Mouse (Mus musculus): ENCODE data around the gene Pdha1.

The Pdha1 gene

GRCm38 (mm10) chrX:160107817-160108216, 30.4 kb downstream of the Pdha1 start:
- Histone ChIP-seq H3K36me3 (ENCODE audit: insufficient read depth, low read length) (no peaks in the 10 kb centered on the region), H3K9me3 (ENCODE audit: low read length) (no peaks in the 10 kb centered on the region), H3K4me3 (replicated peaks; ENCODE audit: low read length) (no peak overlapping the region), H3K27me3 (ENCODE audit: insufficient read depth, low read length) (no peaks in the 10 kb centered on the region), H3K4me1 (replicated peaks; ENCODE audit: low read depth, low read length) (no peaks in the 10 kb centered on the region)
- no peak for TF ChIP-seq POU5F1 (IDR thresholded peaks at IDR 0.05; ENCODE audit: borderline replicate concordance, low read length)
- no peak for TF ChIP-seq CTCF (conservative IDR thresholded peaks at IDR 0.05; ENCODE audit: low read length)
- TF ChIP-seq NANOG (IDR thresholded peaks at IDR 0.05; ENCODE audit: borderline replicate concordance, low read length), result no peak

- TF ChIP-seq POU5F1 (IDR thresholded peaks at IDR 0.05; ENCODE audit: borderline replicate concordance, low read length), result no peak
- no peak for TF ChIP-seq NANOG (IDR thresholded peaks at IDR 0.05; ENCODE audit: borderline replicate concordance, low read length)
- no peak for TF ChIP-seq CTCF (conservative IDR thresholded peaks at IDR 0.05; ENCODE audit: low read length)
- Histone ChIP-seq H3K4me1 (replicated peaks; ENCODE audit: low read depth, low read length) (no peaks in the 10 kb centered on the region), H3K27me3 (ENCODE audit: insufficient read depth, low read length) (no peaks in the 10 kb centered on the region), H3K9me3 (ENCODE audit: low read length) (no peaks in the 10 kb centered on the region), H3K36me3 (ENCODE audit: insufficient read depth, low read length) (no peaks in the 10 kb centered on the region), H3K4me3 (replicated peaks; ENCODE audit: low read length) (no peak overlapping the region)
Observed at GRCm38 (mm10) chrX:160091973-160092372, 46.2 kb downstream of the Pdha1 start.
